Mouse (Mus musculus) naive thymus-derived CD4-positive, alpha-beta T cell, adult 2 months (primary cell): ENCODE data around the gene Mipep.

Experiments used
- DNase-seq: peaks from one replicate; pipeline ENCODE4 v3.0.0-alpha.2; 2011; ENCODE audit warnings: low read depth

The Mipep gene

DNA sequence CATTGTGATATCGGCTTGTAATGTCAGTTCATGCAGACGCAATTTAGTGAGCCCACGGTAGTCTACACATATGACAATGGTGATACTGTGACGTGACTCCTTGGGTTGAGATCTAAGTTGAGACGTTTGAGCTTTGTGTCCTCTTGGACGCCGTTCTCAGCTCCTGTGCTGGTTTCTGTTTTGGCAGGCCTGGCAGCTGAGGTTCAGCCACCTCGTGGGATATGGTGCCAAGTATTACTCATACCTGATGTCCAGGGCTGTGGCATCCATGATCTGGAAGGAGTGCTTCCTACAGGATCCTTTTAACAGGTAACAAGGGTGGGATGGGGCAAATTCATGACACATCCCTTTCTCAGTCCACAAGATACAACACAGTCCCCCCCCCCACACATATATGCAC lies 87.5 kb downstream of the Mipep start:
- DNase-seq, result no peak

DNA sequence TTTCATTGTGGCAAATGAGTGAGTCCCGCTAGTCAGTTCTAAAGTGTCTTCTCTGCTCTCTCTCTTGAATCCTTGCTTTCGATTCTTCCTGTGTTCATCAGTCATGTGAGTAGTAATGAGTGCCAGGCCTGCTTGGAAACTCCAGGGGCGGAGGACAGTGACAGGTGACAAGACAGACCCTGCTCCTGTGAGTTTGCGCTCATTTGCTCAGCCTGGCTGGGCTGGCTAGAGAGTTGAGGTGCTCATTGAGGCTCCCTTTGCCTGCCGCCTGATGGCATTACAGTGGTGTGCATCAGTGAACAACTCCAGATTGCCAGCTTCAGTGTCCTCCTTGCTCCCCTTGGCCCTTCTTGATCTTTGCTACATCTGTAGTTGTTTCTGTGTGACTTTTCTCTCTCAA lies 97.7 kb downstream of the Mipep start:
- no peak for DNase-seq

DNA sequence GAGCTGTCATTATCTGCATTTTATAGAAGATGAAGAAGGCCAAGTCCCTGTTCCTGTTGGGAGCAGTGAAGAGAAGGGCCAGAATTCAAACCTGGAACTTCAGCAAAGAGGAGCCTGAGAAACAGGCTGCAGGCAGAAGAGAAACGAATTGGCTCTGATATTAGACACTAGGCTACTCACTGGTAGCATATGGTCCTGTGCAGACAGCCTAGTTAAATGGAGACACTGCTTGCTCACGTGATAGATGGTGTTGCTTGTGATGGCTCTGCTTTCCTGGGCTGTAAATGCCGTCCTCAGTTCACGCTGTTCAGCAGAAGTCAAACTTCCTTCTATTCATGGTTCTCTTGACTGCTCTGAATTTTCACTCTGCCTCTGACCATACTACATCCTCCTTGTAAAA lies 98.3 kb downstream of the Mipep start:
- no peak for DNase-seq

DNA sequence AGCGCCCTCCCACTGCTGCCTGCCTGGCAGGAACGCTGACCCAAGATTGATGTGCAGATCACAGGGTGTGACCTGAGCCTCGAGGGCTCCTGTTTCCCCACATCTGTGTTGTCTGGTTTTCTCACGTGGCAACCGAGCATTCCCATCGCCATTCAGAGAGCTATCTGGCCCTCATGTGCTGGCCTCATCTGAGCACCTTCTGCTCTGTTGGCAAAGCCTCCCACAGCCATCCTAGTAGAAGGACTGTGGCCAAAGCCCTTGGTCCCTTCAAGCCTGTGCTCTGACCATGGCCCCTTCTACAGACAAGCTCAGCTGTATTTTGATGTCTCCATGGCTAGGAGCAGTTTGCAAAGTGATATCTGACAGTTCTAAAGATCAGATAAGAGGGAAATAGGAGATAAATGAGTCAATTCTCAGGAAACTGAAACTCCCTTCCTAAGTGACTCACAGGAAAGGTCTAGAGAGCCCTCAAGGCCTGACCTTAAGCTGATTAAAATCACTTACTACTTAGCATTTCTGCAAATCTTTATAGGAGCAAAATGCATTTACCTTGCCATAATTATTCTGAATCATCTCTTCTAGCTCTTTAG lies 101.1 kb downstream of the Mipep start:
- DNase-seq, result no peak

DNA sequence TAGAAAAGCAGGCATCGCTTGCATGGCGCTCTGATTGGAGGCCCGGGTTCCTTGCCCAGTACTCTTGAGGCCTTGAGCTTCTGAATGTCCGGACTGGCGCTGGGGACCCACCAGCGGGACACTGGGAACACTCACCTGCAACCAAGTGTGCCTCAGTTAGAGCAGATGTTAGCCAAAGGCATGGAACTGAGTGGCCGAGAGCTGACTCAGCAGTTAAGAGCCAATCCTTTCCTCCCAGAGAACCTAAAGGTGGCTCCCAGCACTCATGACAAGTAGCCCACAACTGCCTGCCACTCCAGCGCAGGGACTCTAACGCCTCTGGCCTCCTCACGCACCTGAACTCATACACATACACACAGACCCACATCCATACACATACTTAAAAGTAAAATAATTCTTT lies 109.5 kb downstream of the Mipep start:
- DNase-seq, result no peak

DNA sequence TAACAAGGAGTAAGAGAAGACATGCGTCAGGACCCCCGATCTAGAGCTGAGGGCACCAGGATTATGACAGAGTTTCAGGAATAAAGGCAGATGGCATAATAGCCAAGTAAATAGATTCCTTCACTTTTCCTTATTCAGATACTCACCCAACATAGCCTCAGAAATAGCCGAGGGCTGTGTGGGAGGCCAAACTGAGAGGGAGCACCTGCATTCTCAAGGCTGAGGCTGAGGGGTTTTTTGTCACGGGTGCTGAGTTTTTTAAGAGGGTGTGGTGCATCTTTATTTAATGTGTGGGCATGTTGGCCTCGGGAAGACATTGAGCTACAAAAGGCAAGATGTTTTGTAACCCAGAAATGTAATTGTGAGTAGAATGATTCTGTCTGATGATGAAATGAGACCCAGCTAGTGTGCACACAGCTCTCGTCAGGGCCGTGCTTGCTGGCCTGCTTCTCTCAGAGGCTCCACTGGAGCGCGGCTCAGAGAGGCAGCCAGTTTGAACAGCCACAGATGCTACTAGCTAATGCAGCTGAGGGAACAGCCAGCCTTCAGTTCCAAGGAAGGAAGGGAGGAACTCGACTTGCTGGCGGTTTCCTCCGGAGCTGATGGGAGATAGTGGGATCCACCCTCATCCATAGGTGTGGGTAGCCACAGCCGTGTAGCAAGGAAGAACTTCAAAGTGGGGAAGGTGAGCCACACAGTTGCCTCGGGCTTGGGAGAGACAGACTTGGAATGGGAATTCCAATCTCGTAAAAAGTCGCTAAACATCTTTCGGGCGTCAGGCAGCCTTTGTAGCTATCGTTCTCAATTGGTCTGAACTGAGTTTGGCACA lies 111.0 kb downstream of the Mipep start:
- no peak for DNase-seq

DNA sequence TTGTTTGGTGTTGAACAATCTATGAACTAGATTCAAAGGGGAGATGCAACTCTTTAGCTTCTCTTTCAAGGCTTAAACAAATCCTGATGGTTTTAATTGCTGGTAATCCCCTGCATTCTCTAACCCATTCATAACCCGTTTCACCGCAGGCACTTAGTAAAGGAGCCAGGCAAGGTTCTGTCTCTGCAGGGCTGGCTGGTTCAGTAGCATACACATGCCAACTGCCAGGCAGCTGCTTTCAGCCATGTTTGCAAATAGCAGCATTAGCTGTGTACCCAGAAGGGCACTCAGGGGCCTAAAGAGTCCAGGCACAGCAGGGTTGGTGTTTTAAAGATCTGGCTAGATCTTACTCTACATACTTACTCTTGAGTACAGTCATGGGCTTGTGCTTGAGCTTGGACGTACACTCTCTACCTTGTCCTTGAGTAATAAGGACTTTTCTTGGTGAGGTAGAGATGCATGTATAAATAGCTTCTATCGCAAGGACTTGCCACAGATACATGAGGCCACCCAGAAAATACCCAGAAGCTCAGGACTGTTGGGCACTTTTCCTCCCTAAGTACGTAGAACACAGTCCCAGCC lies 113.8 kb downstream of the Mipep start:
- no peak for DNase-seq

DNA sequence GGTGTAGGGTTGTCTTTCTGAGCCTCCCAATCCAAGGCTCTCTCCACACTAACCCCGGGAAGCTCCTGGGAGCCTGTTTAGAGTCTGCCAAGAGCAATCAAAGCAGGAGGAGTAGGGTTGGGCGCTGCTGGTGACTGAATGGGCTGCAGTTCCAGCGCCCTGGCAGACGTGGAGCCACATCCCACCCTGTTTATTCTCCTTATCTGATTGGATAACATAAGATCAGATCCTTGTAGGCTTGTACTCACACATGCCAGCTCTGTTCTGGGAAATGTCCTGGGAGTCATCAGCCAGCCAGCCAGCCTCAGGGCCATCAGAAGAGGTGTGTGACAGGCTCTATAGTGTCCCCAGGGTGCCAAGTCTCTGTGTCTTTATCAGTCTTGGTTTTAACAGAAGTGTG lies 120.1 kb downstream of the Mipep start:
- no peak for DNase-seq

DNA sequence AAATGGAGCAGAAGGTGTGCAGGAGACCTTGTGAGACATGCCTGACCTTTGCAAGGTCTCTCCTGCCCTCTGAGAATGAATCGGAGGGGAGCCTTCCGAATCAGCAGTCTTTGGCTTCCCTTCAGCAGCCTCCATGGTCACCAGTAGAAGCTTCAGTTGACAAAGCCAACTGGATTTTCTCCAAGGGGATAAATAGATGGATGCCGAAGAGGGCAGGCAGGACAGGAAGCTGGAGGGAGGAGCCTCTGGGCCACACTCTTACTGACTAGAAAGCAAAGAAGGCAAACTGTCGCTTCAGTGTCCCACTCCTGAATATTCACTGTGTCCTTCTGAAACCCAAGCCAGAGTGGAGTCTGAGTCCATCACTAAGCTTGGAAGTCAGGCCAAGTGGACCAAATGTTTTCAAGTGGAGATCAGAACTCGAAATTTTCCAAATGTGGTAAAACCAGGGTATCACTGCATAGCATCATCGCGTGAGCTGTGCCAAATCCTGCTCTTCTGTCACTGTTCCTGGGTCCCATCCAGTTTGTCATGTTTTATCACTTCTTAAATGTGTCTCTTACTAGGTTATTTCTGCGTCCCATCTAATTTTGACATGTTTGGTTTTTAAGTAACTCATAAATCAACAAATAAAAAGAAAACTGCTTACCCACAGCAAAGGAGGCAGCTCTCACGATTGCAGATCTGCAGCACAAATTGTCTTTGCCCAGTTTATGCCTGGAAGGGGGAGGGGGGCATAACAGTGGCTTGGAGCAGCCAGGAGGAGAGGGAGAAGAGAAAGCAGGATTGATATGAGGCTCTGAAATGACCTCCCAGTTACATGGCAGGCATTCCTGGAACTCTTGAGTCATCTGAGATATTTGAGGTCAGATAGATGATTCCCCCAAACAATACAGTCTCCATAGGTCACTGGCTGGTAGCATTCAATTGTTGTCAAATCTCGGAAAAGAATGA lies 122.3 kb downstream of the Mipep start:
- DNase-seq, result no peak

DNA sequence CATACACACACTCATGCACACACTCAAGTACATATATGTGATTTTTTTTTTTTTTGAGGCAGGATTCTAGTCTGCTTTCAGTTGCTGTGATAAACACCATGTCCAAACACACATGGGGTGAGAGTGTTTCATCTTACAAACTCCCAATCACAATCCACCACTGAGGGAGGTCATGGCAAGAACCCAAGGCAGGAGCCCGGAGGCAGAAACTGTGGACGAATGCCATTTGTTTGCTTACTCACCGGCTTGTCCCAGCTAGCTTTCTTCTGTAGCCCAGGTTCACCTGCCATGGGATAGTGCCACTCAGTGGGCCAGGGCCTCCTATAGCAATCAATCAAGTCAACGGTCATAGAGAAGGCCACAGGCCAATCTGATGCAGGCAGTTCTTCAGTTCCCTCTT lies 125.0 kb downstream of the Mipep start:
- no peak for DNase-seq

DNA sequence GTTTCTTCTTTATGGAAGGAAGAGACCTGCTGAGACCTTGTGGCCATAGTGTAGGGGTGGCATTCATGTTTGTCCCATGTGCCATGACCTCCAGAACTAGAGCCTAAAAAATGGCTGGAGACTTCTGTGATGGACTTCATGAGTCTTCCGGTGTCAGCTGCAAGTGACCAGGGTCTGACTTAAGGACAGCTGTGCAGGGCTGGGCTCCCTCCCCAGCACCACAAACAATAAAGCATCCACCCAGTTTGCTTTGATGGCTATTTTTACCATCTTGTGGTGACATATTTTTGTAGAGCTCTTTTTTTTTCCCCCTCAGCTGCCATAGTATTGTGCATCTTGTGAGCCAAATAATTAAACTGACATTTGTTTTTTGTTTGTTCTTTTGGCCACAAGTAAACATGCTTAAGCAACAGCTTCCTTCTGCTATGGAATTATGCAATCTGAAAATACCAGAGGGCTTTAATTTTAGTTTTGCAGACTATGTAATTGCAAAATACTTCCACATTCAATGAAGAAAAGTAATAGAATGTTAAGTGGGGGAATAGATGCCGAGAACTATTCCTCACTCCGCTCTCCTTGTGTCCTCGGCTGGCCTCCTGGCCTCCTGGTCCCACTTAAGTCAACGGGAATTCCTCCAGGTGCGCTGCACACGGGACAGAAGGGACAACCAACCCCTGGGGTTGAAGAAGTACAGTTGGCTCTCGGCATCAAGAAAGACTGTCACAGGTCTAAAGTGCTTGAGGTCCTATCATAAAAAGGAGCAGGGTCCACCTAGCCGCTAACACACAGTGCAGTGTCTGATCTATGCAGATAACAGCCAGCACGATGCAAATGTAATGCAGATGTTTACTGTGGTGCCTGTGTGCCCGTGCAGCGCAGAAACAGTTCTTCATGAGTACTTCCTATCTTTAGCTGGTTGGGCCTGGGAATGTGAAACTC lies 126.4 kb downstream of the Mipep start:
- DNase-seq, result no peak

DNA sequence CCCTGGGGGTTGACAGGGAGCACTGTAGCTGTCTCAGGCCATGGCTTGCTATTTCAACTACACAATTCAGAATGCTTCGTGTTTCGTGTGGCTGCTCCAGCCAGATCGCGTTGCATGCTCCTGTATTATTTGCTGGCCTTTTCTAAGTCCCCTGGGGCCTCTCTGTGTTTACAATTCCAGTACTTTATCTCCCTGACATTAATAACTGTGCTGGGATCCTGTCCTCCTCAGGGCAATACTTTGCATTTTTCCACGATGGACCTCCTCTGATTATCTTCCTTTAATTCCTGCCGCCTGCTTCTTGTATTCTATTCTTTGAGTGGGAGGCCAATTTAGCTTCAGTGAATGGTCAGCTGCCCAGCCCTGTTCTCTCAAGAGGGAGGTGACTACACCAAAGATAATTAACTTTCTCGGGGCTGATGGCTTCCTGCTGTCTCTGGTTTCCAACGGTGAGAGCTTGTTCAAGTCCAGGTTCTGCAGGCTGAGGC lies 128.7 kb downstream of the Mipep start:
- no peak for DNase-seq

DNA sequence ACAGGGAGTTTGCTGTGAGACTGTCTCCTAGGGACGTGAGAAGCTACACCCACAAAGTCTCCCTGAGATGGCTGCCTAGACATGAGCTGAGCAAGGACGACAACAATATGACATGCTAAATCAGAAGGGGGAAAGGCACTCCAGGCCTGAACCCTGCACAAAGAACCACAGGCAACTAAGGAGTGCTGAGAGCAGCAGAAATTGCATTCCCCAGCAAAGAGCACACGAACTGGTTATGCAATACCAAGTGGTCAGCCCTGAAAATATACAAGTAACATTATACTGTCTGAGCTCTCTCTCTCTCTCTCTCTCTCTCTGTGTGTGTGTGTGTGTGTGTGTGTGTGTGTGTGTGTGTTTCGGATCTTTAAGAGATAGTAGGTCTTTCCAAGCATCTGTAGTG lies 132.3 kb downstream of the Mipep start:
- no peak for DNase-seq

DNA sequence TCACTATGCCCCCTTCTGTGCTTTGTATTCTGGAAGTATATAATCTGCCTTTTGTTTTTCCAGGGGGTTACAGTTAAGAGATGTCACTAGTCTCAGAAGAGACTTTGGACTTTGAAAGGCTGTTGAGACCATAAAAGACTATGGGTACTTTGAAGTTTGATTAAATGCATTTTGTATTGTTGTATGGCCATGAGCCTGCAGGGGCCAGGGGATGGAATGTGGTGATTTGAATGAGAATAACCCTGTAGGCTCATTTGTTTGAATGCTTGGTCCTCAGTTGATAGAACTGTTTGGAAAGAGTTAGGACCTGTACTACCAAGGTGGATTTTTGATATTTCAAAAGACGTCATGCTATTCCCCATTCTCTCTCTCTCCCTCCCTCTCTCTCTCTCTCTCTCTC lies 141.6 kb downstream of the Mipep start:
- no peak for DNase-seq

DNA sequence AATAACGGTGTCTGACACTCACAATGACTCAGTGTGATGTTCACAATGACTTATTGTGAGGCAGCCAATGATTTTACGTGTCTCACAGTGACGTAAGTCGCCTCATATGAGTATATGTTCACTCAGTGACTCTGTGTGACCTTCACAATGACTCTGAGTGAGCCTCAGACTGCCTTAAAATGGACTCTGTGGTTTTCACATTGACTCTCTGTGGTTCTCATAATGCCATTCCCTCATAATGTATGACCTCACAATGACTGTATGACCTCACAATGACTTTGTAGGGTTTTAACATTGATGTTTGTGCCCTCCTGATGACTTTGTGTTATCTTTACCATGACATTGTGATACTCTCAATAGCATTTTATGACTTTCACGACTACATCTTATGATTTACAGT lies 151.3 kb downstream of the Mipep start:
- no peak for DNase-seq

DNA sequence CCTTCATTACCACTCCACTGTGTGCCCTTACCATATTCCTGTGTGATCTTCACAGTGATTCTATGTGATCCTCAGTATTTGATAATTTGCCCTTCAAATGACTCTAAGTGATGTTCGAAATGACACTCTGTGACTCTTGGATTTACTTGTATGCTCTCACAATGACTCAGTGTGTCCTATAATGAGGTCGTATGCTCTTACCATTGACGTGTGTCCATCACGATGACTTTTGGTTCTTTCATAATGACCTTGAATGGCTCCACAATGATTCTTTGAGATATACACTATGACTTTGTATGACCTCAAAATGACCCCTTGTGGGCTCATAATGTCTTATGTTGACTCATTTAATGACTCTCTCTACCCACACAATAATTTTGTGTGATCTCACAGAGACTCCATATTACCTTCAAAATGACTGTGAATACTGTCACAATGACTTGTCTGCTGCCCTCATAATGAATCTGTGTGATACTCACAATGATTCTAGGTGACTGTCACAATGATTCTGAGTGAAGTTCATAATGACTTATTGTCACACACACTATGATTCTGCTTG lies 153.2 kb downstream of the Mipep start:
- no peak for DNase-seq
